Mouse (Mus musculus): ENCODE measurements around the gene Rbfox1. TPM values are rescaled to one million over a fixed set of nuclear protein-coding genes. Genes with fewer than 3 reads are reported as not detected.

Rbfox1 gene
- total RNA-seq, 2 experiments from 2014 or later = 186 to 195 TPM

GRCm38 (mm10) chr16:5974172-5974571, 89.0 kb downstream of the Rbfox1 start:
- intact Hi-C loops (cut with DNase I) = no loop called here
- no peak for DNase-seq

DNA sequence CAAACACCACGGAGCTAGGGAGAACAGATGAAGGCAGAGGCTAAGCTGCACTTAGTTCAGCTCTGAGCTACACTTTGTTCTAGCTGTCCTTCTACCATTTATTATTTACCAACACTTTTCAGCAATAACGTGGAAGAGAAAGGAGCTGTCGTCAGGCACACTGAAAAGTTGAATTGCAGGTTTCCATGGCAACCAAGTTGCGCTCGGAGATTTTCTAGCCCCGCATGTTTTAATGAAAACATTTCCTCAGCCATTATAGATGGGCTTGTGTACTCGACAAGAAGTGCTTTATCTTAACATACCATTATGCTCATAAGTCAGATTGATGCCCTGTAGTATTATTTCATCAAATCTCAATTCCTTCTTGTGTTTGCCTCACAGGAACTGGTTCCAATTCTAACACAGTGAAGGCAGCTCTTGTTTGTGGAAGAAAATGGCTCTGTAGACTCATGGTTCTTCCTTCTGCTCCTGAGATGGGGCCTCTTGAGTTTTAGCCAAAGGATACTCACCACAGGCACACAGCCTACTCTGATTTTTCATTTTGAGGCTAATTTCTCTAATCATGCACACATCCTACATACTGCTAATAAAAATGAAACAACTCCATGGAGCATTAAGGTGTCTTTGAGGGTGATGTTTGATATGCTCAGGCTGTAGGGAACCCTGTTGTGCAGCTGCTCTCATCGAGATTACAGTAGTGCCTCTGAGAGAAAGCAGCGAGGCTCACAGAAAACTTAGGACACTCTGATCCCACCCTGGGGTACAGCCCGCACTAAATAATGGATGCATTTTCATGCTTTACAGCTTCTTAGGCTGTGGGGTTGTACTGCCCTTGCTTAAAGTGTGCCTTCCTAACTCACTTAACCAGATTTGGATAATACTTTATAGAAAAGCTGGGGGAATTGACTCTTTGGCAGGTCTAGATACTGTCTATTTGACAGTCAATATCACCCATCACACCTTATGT, 107.2 kb downstream of the Rbfox1 start:
- intact Hi-C loops (cut with DNase I) = no loop called here
- DNase-seq = no peak

DNA sequence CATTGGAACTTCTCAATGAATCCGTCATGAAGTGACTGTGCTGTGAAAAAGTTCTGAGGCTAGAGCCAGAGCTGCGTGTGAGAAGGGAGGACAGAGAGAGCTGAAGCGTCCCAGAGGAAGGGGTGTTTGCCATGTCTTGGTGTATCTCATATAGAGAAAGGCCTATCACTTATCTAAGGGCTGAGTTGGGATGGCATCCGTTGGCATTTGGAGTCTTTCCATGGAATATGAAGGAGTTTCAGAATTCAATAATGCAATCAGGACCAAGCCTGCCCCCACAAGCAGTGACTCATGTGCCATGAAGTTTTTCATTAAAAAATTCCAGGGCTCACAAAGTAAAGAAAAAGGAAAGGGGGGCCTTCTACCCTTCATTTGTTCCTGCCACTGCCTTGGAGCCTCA, 112.0 kb downstream of the Rbfox1 start:
- intact Hi-C loops (cut with DNase I) = no loop called here

DNA sequence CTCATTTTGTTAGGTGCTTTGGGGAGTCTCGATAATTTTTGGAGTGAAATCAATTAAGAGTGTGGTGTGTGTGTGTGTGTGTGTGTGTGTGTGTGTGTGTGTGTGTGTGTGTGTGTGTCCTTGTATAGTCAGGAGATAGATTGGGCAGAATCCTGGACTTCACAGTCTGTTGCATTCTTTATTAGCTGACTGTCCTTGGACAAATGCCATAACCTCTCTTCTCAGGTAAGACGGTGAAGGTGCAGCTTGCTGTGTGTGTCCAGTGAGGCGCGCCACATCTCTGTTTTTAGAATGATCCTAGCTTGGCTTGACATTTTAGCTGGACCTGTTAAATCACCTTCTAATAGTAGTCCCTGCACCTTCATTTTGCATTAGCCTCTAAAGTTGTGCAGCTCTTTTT, 112.5 kb downstream of the Rbfox1 start:
- no peak for DNase-seq
- intact Hi-C loops (cut with DNase I) = no loop called here

More for the DNA sequence above, 112.0 kb downstream of the Rbfox1 start:
- DNase-seq = no peak

- intact Hi-C loops (cut with DNase I) = no loop called here
- no peak for DNase-seq
These were observed 114.9 kb downstream of the Rbfox1 start for GRCm38 (mm10) chr16:6000016-6000415.

- intact Hi-C loops (cut with DNase I) = no loop called here
- DNase-seq = no peak
These were observed 121.8 kb downstream of the Rbfox1 start for GRCm38 (mm10) chr16:6006996-6007395.

DNA sequence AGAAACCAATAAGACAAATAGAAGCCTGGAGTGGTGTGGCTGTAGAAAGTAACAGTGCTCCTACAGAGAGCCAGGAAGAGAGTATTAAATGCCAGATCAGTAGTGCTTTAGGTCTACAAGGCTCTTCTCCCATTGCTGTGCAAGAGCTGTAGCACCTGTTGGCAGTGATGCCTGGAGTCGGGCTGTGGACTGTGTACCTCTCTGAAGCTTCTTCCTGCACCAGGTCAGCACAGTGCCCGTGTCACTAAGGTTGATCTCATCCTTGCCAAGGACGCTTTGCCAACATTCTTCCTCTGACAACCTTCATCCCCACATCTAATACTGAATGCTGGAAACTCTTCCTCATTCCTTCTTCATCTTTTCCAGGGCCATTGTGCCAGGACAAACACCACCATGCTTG, 127.7 kb downstream of the Rbfox1 start:
- intact Hi-C loops (cut with DNase I) = no loop called here
- no peak for DNase-seq

- intact Hi-C loops (cut with DNase I) = no loop called here
These were observed 133.5 kb downstream of the Rbfox1 start for GRCm38 (mm10) chr16:6018639-6019038.

GRCm38 (mm10) chr16:6019361-6019760, 134.2 kb downstream of the Rbfox1 start:
- no peak for DNase-seq
- intact Hi-C loops (cut with DNase I) = no loop called here

More at GRCm38 (mm10) chr16:6018639-6019038, 133.5 kb downstream of the Rbfox1 start:
- peak in 1 of 2 experiments; percentile 11 for DNase-seq

DNA sequence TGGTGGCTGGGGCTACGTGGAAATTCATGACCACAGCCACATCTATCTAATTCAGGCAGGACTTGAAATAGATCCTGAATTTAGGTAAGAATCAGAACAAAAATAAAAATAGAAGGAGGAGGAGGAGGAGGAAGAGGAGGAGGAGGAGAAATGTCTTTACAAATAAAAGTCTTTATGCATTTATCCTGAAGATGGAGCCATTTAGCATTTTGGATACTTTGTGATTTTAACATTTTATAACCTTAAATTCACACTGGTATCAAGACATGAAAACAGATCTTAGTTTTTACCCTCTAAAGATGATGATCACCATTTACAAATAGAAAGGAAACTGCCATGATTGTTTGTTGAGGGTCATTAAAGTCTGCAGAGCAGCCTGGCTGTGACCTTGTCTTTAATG, 146.1 kb downstream of the Rbfox1 start:
- DNase-seq = no peak
- intact Hi-C loops (cut with DNase I) = no loop called here

- intact Hi-C loops (cut with DNase I) = no loop called here
- DNase-seq = no peak
These were observed 147.4 kb downstream of the Rbfox1 start for GRCm38 (mm10) chr16:6032563-6032962.

- intact Hi-C loops (cut with DNase I) = no loop called here
- no peak for DNase-seq
These were observed 149.7 kb downstream of the Rbfox1 start for GRCm38 (mm10) chr16:6034876-6035275.

DNA sequence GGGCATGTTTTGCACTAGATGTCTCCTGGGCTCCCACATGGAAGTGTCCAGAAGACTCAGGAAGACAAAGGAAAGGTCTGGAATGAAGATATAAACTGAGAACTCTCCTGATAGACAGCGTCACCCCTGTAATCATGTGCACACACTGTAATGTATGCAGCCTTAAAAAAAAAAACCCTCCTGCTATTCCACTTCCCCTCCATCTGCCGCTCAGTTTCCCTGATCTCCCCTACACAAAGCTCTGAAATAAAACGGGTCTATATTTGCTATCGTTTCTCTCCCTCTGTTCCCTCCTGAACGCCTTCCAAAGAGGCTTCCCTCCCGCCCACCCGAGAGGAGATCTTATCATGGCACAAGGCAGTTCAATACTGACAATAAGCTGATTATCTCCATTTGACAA, 151.9 kb downstream of the Rbfox1 start:
- intact Hi-C loops (cut with DNase I) = no loop called here

DNA sequence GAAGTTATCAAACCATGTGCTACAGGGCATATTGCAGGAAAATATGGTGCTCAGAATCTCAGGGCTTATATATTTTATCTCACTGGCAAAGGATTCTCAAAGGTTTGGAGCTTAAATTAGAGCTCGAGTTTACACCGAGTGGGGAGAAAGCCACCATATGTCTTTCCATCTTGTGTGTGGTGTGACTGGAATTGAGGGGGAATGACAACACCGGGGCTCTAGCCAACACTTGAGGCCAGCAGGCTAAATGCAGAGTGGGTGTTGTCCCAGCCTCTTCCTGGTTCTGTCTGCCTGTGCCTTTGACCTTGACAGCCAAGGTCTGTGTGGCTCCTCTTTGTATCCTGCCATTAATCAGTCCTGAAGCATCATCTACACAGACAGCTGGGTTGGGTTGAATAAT, 157.6 kb downstream of the Rbfox1 start:
- intact Hi-C loops (cut with DNase I) = no loop called here
- DNase-seq = no peak

More for the DNA sequence above, 151.9 kb downstream of the Rbfox1 start:
- no peak for DNase-seq

DNA sequence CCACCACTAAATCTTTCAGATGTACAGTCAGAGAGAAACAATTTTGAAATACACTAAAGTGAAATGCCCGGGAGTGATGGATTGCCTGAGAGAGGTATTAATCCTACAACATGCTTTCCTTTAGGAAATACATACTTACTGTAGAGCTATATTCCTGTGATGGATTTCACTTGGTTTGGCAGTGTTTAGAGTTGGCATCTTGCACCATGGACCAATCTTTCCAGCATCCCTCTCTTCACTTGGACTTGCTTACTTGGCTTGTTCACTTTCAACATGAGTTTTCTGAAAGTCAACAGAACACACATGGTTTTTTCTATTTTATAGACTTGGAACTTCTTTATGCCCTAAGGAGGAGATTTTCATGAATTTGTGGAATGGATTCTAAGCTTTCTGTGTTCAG, 163.4 kb downstream of the Rbfox1 start:
- no peak for DNase-seq
- intact Hi-C loops (cut with DNase I) = no loop called here

DNA sequence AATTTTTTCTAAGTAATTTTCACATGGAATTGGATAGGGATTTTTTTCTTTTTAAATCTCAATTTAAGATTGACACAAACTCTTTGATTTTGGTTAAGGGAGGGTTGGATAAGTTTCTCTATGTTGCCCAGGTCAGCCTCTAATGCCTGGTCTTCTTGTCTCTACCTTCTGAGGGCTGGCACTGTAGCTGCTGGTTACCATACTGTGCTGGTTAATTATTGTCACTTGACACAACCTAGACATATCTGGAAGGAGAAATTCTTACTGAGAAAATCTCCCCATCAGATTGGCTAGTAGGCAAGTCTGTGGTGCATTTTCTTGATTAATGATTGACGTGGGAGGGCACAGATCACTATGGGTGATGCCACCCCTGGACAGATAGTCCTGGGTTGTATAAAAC, 177.3 kb downstream of the Rbfox1 start:
- no peak for DNase-seq
- intact Hi-C loops (cut with DNase I) = no loop called here

DNA sequence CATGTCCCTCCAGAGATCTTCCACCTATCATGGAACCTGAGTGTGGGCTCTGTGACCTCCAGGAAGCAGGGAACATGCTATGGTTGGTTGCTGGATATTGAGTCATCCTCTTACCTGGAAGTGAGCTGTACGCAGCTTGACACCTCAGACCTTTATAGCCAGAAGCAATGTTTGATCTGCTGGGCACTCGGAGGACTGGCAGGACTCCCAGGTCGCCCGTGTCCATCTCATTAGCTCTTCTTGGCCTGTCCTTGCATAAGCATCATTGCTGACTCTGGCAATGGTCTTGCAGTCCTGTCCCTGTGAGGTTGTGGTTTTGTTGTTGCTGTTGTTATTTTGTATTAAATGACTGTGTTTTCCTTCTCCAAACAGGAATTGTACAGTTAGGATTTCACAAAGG, 180.3 kb downstream of the Rbfox1 start:
- DNase-seq = no peak
- intact Hi-C loops (cut with DNase I) = no loop called here

DNA sequence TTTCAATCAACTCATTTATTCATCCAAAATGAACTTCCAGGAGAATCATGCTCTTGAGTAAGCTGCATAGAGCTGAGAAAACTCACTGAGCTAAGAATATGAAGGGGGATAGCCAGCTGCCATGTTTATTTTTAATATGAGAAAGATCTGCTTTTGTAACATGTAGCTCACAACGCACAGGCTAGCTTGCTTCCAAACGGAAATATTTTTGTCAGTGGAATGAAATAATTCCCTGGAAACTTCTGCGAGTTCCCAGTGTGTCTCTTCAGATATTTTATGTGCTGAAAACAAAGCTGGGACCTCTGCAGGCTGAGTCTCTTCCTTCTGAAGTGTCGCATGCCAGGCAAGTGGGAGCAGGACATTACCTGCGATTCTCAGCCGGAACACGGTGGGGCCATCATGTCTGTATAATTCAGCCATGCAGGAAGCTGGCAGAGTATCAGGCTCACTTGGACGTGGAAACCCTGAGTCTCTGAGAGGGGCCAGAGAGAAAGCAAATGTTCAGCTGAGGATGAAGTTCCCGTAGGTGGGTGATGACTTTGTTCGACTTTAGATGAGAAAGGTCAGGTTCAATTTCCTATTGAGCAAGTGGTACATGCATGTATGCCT, 190.4 kb downstream of the Rbfox1 start:
- intact Hi-C loops (cut with DNase I) = no loop called here
- DNase-seq = no peak

- intact Hi-C loops (cut with DNase I) = no loop called here
- no peak for DNase-seq
These were observed 193.9 kb downstream of the Rbfox1 start for GRCm38 (mm10) chr16:6079017-6079416.

GRCm38 (mm10) chr16:6084701-6085365, 199.7 kb downstream of the Rbfox1 start:
- no peak for DNase-seq
- intact Hi-C loops (cut with DNase I) = no loop called here

- DNase-seq = no peak
- intact Hi-C loops (cut with DNase I) = no loop called here
These were observed 201.0 kb downstream of the Rbfox1 start for GRCm38 (mm10) chr16:6086200-6086599.

Measured in gastrocnemius, postnatal 36 days (tissue).